Mouse (Mus musculus) activated CD4-positive, CD25-positive, alpha-beta regulatory T cell, adult 4 months (primary cell): ENCODE measurements around the gene Lce1a1. TPM values are rescaled to one million over a fixed set of nuclear protein-coding genes. Genes with fewer than 3 reads are reported as not detected.
"Not testable (repeated sequence)": the region's sequence is repeated elsewhere in the genome, so short reads cannot be mapped to it uniquely, and the experiment has no call there.

ENCODE experiments used
- ATAC-seq: one replicate; pipeline ENCODE4 v1.8.0; 2017
- polyA plus RNA-seq, 2 experiments: library from polyadenylated mRNA; unstranded; fragments of 100-300 nt; shearing (Covaris generic); gene quantifications; one replicate each; pipeline ENCODE4 v1.2.1; 2017

Lce1a1 gene
- polyA plus RNA-seq, result not detected

GRCm38 (mm10) chr3:92648207-92648606, at the start of gene Lce1a1:
Gene Lce1a1, minus strand, starts transcription at chr3:92648307.
- no peak for ATAC-seq

DNA sequence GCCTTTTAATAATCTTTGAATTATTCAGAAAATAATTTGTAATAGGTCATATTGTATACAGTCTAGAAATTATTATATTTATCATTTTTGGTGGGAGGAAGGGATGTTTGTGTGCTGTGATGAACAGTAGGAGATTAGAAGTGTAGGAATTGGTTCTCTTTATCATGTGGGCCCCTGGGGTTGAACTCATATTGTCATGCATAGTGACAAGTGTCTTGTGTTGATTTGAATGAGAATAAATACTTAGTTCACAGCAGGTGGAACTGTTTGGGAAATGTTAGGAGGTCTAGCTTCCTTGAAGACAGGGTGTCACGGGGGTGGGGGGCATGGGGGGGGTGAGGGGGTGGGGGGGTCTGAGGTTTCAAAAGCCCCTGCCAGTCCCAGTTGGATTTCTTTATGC, 46.5 kb upstream of the Lce1a1 start:
- no peak for ATAC-seq

- ATAC-seq, result no peak
Measured at GRCm38 (mm10) chr3:92691688-92692087, 43.6 kb upstream of the Lce1a1 start.

DNA sequence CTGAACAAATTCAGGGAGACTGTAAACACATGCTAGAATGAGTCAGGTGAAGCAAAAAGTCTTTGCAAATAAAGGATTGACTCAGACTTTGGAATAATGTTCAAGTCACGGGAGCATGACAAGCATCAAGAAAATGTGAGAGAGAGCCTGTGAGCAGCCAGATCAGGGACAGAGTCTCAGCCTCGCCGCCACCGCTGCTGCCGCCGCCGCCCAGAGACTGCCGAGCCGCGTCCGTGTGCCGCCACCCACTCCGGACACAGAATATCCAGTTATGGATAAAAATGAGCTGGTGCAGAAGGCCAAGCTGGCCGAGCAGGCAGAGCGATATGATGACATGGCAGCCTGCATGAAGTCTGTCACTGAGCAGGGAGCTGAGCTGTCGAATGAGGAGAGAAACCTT, 41.0 kb upstream of the Lce1a1 start:
- not testable (repeated sequence) for ATAC-seq

DNA sequence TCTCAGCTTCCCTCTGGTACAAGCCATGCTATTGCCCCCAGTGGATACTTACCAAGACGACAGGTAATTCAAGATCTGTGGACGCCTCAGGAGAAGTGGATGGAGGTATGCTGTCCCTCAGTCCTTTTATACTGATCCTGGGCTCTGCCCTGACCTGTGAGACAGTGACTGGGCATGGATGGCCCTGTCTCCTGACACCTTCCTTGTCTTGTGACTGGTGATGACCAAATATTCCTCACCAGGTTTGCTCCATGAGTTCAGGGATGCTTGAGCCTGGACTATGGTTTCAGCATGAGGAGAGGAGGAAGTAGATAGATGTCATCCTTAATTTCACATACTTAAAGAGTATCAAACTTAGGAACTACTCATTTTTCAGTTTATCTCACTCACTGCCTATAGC, 39.0 kb upstream of the Lce1a1 start, which contains the start of gene Lce1d:
Gene Lce1d, minus strand, starts transcription at position 101 of the 400 bp plus-strand sequence.
- no peak for ATAC-seq

DNA sequence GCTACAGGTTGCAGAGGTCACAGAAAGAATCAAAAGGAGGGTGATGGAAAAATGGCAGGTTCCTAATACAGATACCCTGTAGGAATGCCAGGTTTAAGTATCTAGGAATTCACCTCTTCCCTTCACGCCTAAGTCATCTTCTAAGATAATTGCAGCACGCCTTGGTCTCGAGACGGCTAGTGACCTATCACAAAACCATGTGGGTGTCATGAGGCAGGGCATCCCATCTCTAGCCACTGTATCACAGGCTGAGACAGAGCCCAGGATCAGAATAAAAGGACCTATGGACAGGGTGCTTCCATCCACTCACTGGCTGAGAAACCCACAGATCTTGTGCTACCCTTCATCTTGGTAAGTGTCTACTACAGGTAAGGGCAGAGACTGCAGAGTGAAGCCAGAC, 30.8 kb upstream of the Lce1a1 start, which contains the start of gene Lce1c:
Gene Lce1c, plus strand, starts transcription at position 301 of the 400 bp plus-strand sequence.
- no peak for ATAC-seq

DNA sequence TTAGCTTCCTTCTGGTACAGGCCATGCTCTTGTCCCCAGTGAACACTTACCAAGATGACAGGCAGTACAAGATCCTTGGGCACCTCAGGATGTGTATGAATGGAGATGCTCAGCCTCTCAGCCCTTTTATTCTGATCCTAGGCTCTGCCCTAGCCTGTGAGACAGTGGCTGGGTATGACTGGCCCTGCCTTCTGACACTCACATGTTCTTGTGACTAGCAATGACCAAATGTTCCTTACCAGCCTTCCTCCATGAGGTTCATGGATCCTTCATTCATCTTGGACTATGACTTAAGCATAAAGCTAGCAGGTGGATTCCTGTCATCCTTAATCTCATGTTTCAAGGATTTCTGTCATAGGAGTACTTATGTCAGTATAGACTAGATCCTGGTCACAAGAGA, 22.1 kb upstream of the Lce1a1 start, which contains the start of gene Lce1a2:
Gene Lce1a2, minus strand, starts transcription at position 101 of the 400 bp plus-strand sequence.
- ATAC-seq, result no peak

DNA sequence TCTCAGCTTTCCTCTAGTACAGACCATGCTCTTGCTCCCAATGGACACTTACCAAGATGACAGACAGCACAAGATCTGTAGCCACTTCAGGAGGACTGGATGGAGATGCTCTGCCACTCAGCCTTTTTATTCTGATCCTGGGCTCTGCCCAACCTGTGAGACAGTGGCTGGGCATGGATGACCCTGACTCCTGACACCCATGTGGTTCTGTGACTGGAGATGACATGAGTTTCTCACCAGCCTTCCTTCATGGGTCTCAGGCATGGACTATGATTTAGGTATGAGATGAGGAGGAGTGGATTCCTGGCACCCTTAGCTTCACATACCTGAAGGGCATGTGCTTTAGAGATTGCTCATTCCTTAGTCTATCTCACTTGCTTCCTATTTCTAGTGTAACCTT, 8.7 kb upstream of the Lce1a1 start, which contains the start of gene Lce1b:
Gene Lce1b, minus strand, starts transcription at position 101 of the 400 bp plus-strand sequence.
- no peak for ATAC-seq

- ATAC-seq, result no peak
Measured at GRCm38 (mm10) chr3:92639854-92640253, 8.3 kb downstream of the Lce1a1 start.

- no peak for ATAC-seq
Measured at GRCm38 (mm10) chr3:92638653-92638991, 9.5 kb downstream of the Lce1a1 start.

- no peak for ATAC-seq
Measured at GRCm38 (mm10) chr3:92637745-92638652, 10.1 kb downstream of the Lce1a1 start.

- ATAC-seq, result no peak
Measured at GRCm38 (mm10) chr3:92621560-92621959, 26.5 kb downstream of the Lce1a1 start, which contains the start of gene Lce6a. Gene Lce6a, minus strand, starts transcription at chr3:92621660.

DNA sequence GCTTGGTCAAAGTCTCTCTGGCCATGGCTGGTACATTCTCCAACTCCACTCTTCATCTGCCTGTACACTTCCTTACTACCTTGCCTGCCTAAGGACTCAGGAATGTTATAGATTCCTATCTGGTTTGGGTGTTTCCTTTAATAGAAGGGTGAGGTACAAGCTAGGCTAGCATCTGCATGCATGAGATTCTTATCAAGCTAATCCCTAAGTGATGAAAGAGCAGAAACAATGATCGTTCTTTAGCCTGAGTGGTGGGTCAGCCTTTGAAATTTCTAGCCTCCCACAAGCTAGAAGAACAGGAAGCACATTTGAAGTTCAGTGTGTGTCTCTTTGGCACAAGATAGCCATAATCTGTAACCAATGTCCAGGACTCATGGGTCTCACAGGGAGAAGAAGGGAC, 38.3 kb downstream of the Lce1a1 start:
- no peak for ATAC-seq

DNA sequence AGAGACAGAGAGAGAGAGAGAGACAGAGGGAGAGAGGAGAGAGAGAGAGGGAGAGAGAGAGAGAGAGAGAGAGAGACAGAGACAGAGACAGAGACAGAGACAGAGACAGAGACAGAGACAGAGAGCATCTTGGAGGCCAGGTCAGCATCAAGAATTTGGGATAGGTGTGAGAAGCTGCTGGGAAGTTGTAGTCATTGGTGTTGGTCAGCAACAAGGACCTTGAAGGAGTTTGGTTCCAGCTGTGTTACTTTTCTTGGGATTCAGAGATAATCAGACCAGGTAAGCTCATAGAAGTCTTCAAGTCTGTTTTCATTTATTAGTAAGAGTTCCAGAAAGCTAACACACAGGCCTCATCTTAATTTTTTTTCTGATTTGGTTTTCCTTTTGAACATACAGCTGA, 40.7 kb downstream of the Lce1a1 start, which contains the start of gene 2210017I01Rik:
Gene 2210017I01Rik, minus strand, starts transcription at position 101 of the 400 bp plus-strand sequence.
- no peak for ATAC-seq

- no peak for ATAC-seq
Measured at GRCm38 (mm10) chr3:92602169-92602568, 45.9 kb downstream of the Lce1a1 start.

GRCm38 (mm10) chr3:92600456-92600855, 47.7 kb downstream of the Lce1a1 start:
- no peak for ATAC-seq

DNA sequence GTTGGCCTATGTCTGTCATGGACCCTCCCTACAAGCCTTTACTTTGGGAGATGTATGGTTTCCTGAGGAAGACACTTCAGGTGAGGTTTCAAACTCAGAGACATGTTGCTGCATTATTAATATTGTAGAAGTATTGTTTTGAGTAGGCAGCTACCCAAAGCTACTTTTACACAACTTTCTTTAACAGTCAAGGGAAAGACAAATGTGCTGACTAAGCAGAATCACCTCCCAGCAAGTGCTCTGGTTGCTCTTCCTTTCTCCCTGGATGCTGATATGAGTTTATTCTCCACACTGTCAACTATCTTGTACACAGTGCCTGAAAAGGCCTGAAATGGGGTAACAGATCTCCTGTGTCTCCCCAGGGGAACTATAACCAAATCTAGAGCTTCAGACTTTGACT, 48.1 kb downstream of the Lce1a1 start:
- ATAC-seq, result no peak

- no peak for ATAC-seq
Measured at GRCm38 (mm10) chr3:92598429-92598828, 49.7 kb downstream of the Lce1a1 start.

Other genes with a start within 250 kb of the Lce1a1 start
- gene Sprr2i, start 240.3 kb downstream of the Lce1a1 start, polyA plus RNA-seq, result not detected
- not detected for gene Sprr2j-ps, start 230.2 kb downstream of the Lce1a1 start, polyA plus RNA-seq
- gene Gm9774, start 218.9 kb downstream of the Lce1a1 start, polyA plus RNA-seq, result 10 to 100 TPM in 1 of 2 experiments, 1 to 10 TPM in 1; 8.6 to 10.3 TPM
- not detected for gene Sprr2k, start 215.7 kb downstream of the Lce1a1 start, polyA plus RNA-seq
- not detected for gene Sprr1b, start 209.5 kb downstream of the Lce1a1 start, polyA plus RNA-seq
- gene Sprr3, start 189.6 kb downstream of the Lce1a1 start, polyA plus RNA-seq, result not detected
- not detected for gene Sprr1a, start 162.4 kb downstream of the Lce1a1 start, polyA plus RNA-seq
- gene Sprr4, start 147.8 kb downstream of the Lce1a1 start, polyA plus RNA-seq, result not detected
- not detected for gene 2310046K23Rik, start 113.8 kb downstream of the Lce1a1 start, polyA plus RNA-seq
- gene Ivl, start 74.6 kb downstream of the Lce1a1 start, polyA plus RNA-seq, result not detected
- not detected for gene Smcp, start 59.3 kb downstream of the Lce1a1 start, polyA plus RNA-seq
- not detected for gene 2210017I01Rik, start 40.8 kb downstream of the Lce1a1 start, polyA plus RNA-seq
- not detected for gene Lce6a, start 26.6 kb downstream of the Lce1a1 start, polyA plus RNA-seq
- gene Lce1b, start 8.6 kb upstream of the Lce1a1 start, polyA plus RNA-seq, result not detected
- not detected for gene Lce1a2, start 22.0 kb upstream of the Lce1a1 start, polyA plus RNA-seq
- gene Lce1c, start 30.9 kb upstream of the Lce1a1 start, polyA plus RNA-seq, result not detected
- gene Lce1d, start 38.9 kb upstream of the Lce1a1 start, polyA plus RNA-seq, result not detected
- gene Lce1e, start 60.8 kb upstream of the Lce1a1 start, polyA plus RNA-seq, result not detected
- not detected for gene Lce1f, start 72.0 kb upstream of the Lce1a1 start, polyA plus RNA-seq
- gene Gm38119, start 90.8 kb upstream of the Lce1a1 start, polyA plus RNA-seq, result not detected
- gene Lce1g, start 104.0 kb upstream of the Lce1a1 start, polyA plus RNA-seq, result not detected
- gene Lce1h, start 116.8 kb upstream of the Lce1a1 start, polyA plus RNA-seq, result not detected
- not detected for gene Lce1i, start 130.6 kb upstream of the Lce1a1 start, polyA plus RNA-seq
- not detected for gene Lce1j, start 142.2 kb upstream of the Lce1a1 start, polyA plus RNA-seq
- not detected for gene Lce1k, start 159.6 kb upstream of the Lce1a1 start, polyA plus RNA-seq
- gene Kprp, start 178.9 kb upstream of the Lce1a1 start, polyA plus RNA-seq, result not detected
- not detected for gene Lce1l, start 203.0 kb upstream of the Lce1a1 start, polyA plus RNA-seq
- gene 2310050C09Rik, start 221.9 kb upstream of the Lce1a1 start, polyA plus RNA-seq, result not detected